Mouse (Mus musculus) thymus, adult 2 months (tissue): Measurements from ENCODE around the gene Gm49337. TPM values are rescaled to one million over a fixed set of nuclear protein-coding genes. Genes with fewer than 3 reads are reported as not detected.
A peak's percentile ranks its signal among the peaks of the same experiment; 100 is the strongest.

Experiments
- DNase-seq: peaks from one replicate; pipeline ENCODE4 v3.0.0; 2021
- H3K27ac ChIP-seq: fragments of 200-500 bp; 2 replicates; pipeline ENCODE4 v1.5.1; 2012; ENCODE audit warnings: low read length, control low read depth; ENCODE audit not compliant: control insufficient read depth, insufficient read depth
- H3K27me3 ChIP-seq: fragments of 200-500 bp; 2 replicates; pipeline ENCODE4 v1.6.1; 2012; ENCODE audit warnings: mild to moderate bottlenecking, low read length, moderate library complexity, mixed read lengths; ENCODE audit not compliant: control insufficient read depth, insufficient read depth
- H3K36me3 ChIP-seq: fragments of 200-500 bp; 2 replicates; pipeline ENCODE4 v1.6.1; 2012; ENCODE audit warnings: mild to moderate bottlenecking, low read length, moderate library complexity; ENCODE audit not compliant: control insufficient read depth, insufficient read depth
- H3K4me1 ChIP-seq: fragments of 200-500 bp; replicated peaks from 2 replicates; pipeline ENCODE4 v1.6.1; 2012; ENCODE audit warnings: low read length; ENCODE audit not compliant: control insufficient read depth, insufficient read depth
- H3K4me3 ChIP-seq: fragments of 200-500 bp; 2 replicates; pipeline ENCODE4 v1.5.1; 2012; ENCODE audit warnings: mild to moderate bottlenecking, low read length, control low read depth, moderate library complexity; ENCODE audit not compliant: control insufficient read depth, insufficient read depth
- CTCF ChIP-seq: fragments of 200-500 bp; IDR thresholded peaks from 2 replicates; pipeline ENCODE4 v1.5.1; 2012; ENCODE audit warnings: mild to moderate bottlenecking, control low read depth, low read length, moderate library complexity, borderline replicate concordance; ENCODE audit not compliant: control insufficient read depth, poor library complexity, insufficient read depth; ENCODE audit errors: extremely low read depth
- POLR2A ChIP-seq: fragments of 200-500 bp; IDR thresholded peaks from 2 replicates; pipeline ENCODE4 v1.6.1; 2012; ENCODE audit warnings: mild to moderate bottlenecking, low read length, control low read depth, moderate library complexity; ENCODE audit not compliant: control insufficient read depth, poor library complexity, insufficient read depth; ENCODE audit errors: extremely low read depth
- WGBS: fragments of 180-500 bp; shearing (Covaris S2); methylation state at CpG from one replicate; pipeline ENCODE4 v1.1.7; 2018; 5-methylcytosine and 5-hydroxymethylcytosine counted together
- polyA plus RNA-seq: library from polyadenylated mRNA; depleted of rRNA; stranded (reverse); fragments of >200 nt; gene quantifications from 2 replicates; pipeline ENCODE4 v1.2.3, GENCODE M21; 2012

The Gm49337 gene
- polyA plus RNA-seq, 1 experiment = not detected

DNA sequence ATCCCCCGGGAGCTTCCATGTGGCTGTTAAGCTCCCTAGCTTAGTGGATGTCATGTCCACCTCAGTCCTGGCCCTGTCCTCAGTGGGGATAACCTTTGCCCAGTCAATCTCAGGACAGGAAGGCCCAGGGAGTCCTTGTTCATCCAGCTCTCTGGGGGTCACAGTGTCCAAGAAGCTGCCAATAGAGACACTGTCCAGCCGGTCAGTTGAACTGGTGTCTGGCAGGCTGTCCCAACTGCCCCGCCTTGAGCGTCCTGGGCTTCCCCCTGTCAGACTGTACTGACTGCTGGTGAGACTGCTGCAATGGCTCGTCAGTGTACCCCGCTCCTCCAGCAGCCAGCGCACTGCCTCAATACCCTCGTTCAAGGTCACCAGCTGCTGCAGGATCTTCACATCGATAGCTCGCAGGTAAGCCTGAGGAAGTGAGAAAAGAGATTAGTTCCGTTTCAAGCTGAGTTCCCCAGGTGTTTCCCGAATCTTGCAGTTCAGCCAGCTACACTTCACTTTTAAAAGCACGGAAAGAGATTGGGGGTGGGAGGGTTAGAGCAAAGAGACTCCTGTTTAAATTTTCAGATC lies 35.7 kb upstream of the Gm49337 start:
- TF ChIP-seq CTCF (no peak), POLR2A (no peak)
- WGBS = 76% methylated on average over 13 of the region's 13 CpGs
- no peak for DNase-seq

GRCm38 (mm10) chr4:116140801-116141574 lies 32.2 kb upstream of the Gm49337 start:
- H3K27me3 ChIP-seq = no peaks in the 10 kb centered on the region; the same call in 1 of the 2 replicates
- no peak for DNase-seq
- 91% methylated on average over 7 of the region's 7 CpGs for WGBS
- no peak overlapping the region for H3K27ac ChIP-seq
- peaks cover 10% of the 10 kb centered on the region for H3K4me1 ChIP-seq
- H3K36me3 ChIP-seq = no peaks in the 10 kb centered on the region
- H3K4me3 ChIP-seq = no peak overlapping the region
- no peak for TF ChIP-seq POLR2A
- TF ChIP-seq CTCF = no peak

More for the DNA sequence above, 35.7 kb upstream of the Gm49337 start:
- H3K27ac ChIP-seq = no peak overlapping the region
- no peaks in the 10 kb centered on the region for H3K36me3 ChIP-seq
- H3K27me3 ChIP-seq = no peaks in the 10 kb centered on the region; the same call in 1 of the 2 replicates
- no peak overlapping the region for H3K4me3 ChIP-seq
- H3K4me1 ChIP-seq = no peaks in the 10 kb centered on the region; the same call in 1 of the 2 replicates

- 97% methylated on average over 1 of the region's 1 CpGs for WGBS
- TF ChIP-seq POLR2A = no peak
- no peak for TF ChIP-seq CTCF
- Histone ChIP-seq H3K27ac (no peak overlapping the region), H3K27me3 (no peaks in the 10 kb centered on the region; the same call in 1 of the 2 replicates), H3K4me3 (no peak overlapping the region), H3K36me3 (no peaks in the 10 kb centered on the region), H3K4me1 (peaks cover 10% of the 10 kb centered on the region)
- no peak for DNase-seq
Measured at GRCm38 (mm10) chr4:116141736-116142135, 31.4 kb upstream of the Gm49337 start.

DNA sequence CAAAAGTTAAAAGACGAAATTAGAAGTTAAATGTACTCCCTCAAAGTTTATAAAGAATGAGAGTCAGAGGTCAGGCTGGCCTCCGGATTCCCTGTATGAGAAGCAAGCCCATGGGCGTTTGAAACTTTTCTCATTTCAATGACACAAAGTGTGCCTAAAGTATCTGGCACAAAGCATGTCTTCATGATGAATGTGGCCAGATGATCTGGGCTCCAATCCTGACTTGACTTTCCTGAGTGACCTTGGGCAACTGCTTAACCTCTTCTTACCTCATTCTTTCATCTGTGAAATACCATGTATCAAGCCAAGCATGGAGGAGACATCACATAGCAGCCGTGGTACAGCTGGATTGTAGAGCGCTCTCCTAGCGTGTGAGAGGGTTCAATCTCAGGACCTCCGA lies 30.9 kb upstream of the Gm49337 start:
- peaks cover 10% of the 10 kb centered on the region for H3K4me1 ChIP-seq
- H3K36me3 ChIP-seq = no peaks in the 10 kb centered on the region
- no peak for TF ChIP-seq POLR2A
- no peak for TF ChIP-seq CTCF
- H3K27ac ChIP-seq = no peak overlapping the region
- H3K27me3 ChIP-seq = no peaks in the 10 kb centered on the region; the same call in 1 of the 2 replicates
- WGBS = 92% methylated on average over 7 of the region's 7 CpGs
- no peak overlapping the region for H3K4me3 ChIP-seq
- no peak for DNase-seq

GRCm38 (mm10) chr4:116143317-116143811 lies 29.8 kb upstream of the Gm49337 start:
- TF ChIP-seq POLR2A = no peak
- TF ChIP-seq CTCF = no peak
- Histone ChIP-seq H3K4me1 (peaks cover 10% of the 10 kb centered on the region), H3K36me3 (no peaks in the 10 kb centered on the region), H3K27me3 (no peaks in the 10 kb centered on the region; the same call in 1 of the 2 replicates), H3K27ac (no peak overlapping the region), H3K4me3 (no peak overlapping the region)
- 11% methylated on average over 7 of the region's 7 CpGs for WGBS
- DNase-seq = no peak

- Histone ChIP-seq H3K27ac (no peak overlapping the region), H3K36me3 (no peaks in the 10 kb centered on the region), H3K4me3 (peak overlapping the region; percentile 64), H3K27me3 (no peaks in the 10 kb centered on the region; the same call in 1 of the 2 replicates), H3K4me1 (peaks cover 10% of the 10 kb centered on the region)
- peak; percentile 65 for DNase-seq
- WGBS = 2% methylated on average over 47 of the region's 47 CpGs
- TF ChIP-seq POLR2A = no peak
- 0 out of 2 replicates have a peak, but pooled peaks have one; percentile 34 for TF ChIP-seq CTCF
Measured at GRCm38 (mm10) chr4:116143891-116144717, 29.1 kb upstream of the Gm49337 start.
